In the genomic region with DNA sequence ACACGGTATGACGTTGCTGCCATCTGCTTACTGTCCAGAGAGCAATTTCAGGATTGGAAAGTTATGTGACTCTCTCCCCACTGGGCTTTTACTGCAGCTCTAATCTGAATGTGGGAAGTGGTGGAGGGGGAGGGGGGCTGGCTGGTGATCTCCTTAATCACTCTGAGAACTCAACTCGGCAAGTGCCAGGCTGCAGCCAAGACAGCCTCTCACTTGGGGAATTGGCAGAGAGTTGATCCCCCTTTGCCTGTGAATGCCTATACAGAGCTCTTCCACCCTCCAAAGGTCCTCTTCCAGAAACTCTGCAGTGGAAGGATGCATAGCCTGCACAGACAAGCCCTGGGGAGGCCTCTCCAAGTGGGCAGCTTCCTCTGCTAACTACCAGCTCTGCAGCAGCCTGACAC, we compare ENCODE assay signal across 14 mouse cellular contexts.
DNase-seq lines count a peak whose midpoint lies in the region; ATAC-seq lines count a peak whose summit lies in the region.
"Had no signal": no experiment of that assay in that cellular context is flagged by ENCODE, and none has a peak within 500 bp of the region (broad histone marks: within the 10 kb centered on the region; RNA-seq: fewer than 3 reads in every experiment).

No protein-coding gene starts in this region.

- peak; percentile 70 for ATAC-seq in heart, embryonic 12.5 days (ENCODE audit: insufficient number of reproducible peaks, low FRiP score)
- ATAC-seq: activated CD4-positive, CD25-positive, alpha-beta regulatory T cell, adult 4 months had no signal

- no peak overlapping the region for H3K9ac ChIP-seq in heart, embryonic 12.5 days
- H3K9ac ChIP-seq: limb, embryonic 13.5 days had no signal

- peaks cover 60% of the 10 kb centered on the region for H3K4me1 ChIP-seq in heart, embryonic 12.5 days (replicated peaks)
- H3K4me1 ChIP-seq: limb, embryonic 13.5 days had no signal

- peak; percentile 41 to 46 for DNase-seq in heart, adult 18-20 months
- no peak for DNase-seq in heart, postnatal 25 days (ENCODE audit: low spot score)
- peak; percentile 43 for DNase-seq in right cerebral cortex, adult 18-20 months
- DNase-seq in right cerebral cortex, postnatal 14 days: no peak
- DNase-seq in telencephalon, adult 2 months (ENCODE audit: low read depth, low spot score): peak; percentile 56
- DNase-seq in urinary bladder, postnatal 36 days (ENCODE audit: low spot score in 2 of 2): no peak
- no peak for DNase-seq in spleen, postnatal 4 days (ENCODE audit: low spot score in 2 of 2)
- DNase-seq: kidney, postnatal 4 days; spleen, adult 18-20 months; thymus, postnatal 25 days had no signal

- peak overlapping the region; percentile 44 for H3K4me2 ChIP-seq in heart, embryonic 12.5 days
- H3K4me2 ChIP-seq: limb, embryonic 13.5 days had no signal

- peak overlapping the region; percentile 69 for H3K27ac ChIP-seq in heart, embryonic 12.5 days (ENCODE audit: poor library complexity, severe bottlenecking)
- H3K27ac ChIP-seq: limb, embryonic 13.5 days had no signal

- H3K4me3 ChIP-seq in heart, embryonic 12.5 days: no peak overlapping the region
- H3K4me3 ChIP-seq: erythroblast, embryonic 14.5 days; limb, embryonic 13.5 days had no signal

- intact Hi-C loops in heart, postnatal 25 days (cut with DNase I): no loop called here

- H3K36me3 ChIP-seq in heart, embryonic 12.5 days: no peaks in the 10 kb centered on the region
- H3K36me3 ChIP-seq: limb, embryonic 13.5 days had no signal

- H3K27me3 ChIP-seq in heart, embryonic 12.5 days (replicated peaks): no peaks in the 10 kb centered on the region
- H3K27me3 ChIP-seq: limb, embryonic 13.5 days had no signal

- WGBS in heart, embryonic 12.5 days: 11% methylated on average over 3 of the region's 3 CpGs

- H3K9me3 ChIP-seq in heart, embryonic 12.5 days (replicated peaks): no peaks in the 10 kb centered on the region
- H3K9me3 ChIP-seq: limb, embryonic 13.5 days had no signal

Comparison
In these comparisons a context has a peak if more than half of its experiments do, and no peak if none do; other contexts are left out.
1. DNase-seq: peak in heart, adult 18-20 months (2 of 2), right cerebral cortex, adult 18-20 months (single experiment) and telencephalon, adult 2 months (single experiment); none in heart, postnatal 25 days (single experiment), right cerebral cortex, postnatal 14 days (single experiment), urinary bladder, postnatal 36 days (0 of 2) and spleen, postnatal 4 days (0 of 2).